Mouse (Mus musculus) cortical plate, adult 2 months (tissue): ENCODE results near the gene Tmx2. TPM values are rescaled to one million over a fixed set of nuclear protein-coding genes. Genes with fewer than 3 reads are reported as not detected.
A peak's percentile ranks its signal among the peaks of the same experiment; 100 is the strongest.
"Not testable (repeated sequence)": the region's sequence is repeated elsewhere in the genome, so short reads cannot be mapped to it uniquely, and the experiment has no call there.

Experiments
- H3K27ac ChIP-seq: fragments of 200-500 bp; 2 replicates; pipeline ENCODE4 v1.5.1; 2012; ENCODE audit warnings: low read length, control low read depth, inconsistent platforms; ENCODE audit not compliant: insufficient read depth
- H3K4me1 ChIP-seq: fragments of 200-500 bp; 2 replicates; pipeline ENCODE4 v1.6.1; 2011; ENCODE audit warnings: low read length; ENCODE audit not compliant: control insufficient read depth, insufficient read depth
- H3K4me3 ChIP-seq: fragments of 200-500 bp; 2 replicates; pipeline ENCODE4 v1.5.1; 2011; ENCODE audit warnings: mild to moderate bottlenecking, low read length, control low read depth; ENCODE audit not compliant: insufficient read depth
- CTCF ChIP-seq: fragments of 200-500 bp; IDR thresholded peaks from 2 replicates; pipeline ENCODE4 v1.5.1; 2011; ENCODE audit warnings: mild to moderate bottlenecking, control low read depth, low read length; ENCODE audit not compliant: insufficient read depth; ENCODE audit errors: extremely low read depth
- POLR2A ChIP-seq: fragments of 200-500 bp; IDR thresholded peaks from 2 replicates; pipeline ENCODE4 v1.6.1; 2011; ENCODE audit warnings: mild to moderate bottlenecking, low read length, control low read depth; ENCODE audit not compliant: insufficient read depth; ENCODE audit errors: extremely low read depth
- polyA plus RNA-seq: library from polyadenylated mRNA; depleted of rRNA; stranded (reverse); fragments of >200 nt; gene quantifications from 2 replicates; pipeline ENCODE4 v1.2.3, GENCODE M21; 2012; rRNA removed

The Tmx2 gene
- polyA plus RNA-seq: 264 and 274 TPM in 2 replicates

GRCm38 (mm10) chr2:84679016-84679415, at the start of gene Tmx2:
Gene Tmx2 (minus strand): TSS chr2:84679140.
- TF ChIP-seq CTCF (no peak), POLR2A (no peak)
- Histone ChIP-seq H3K27ac (no peak within 1 kb of the TSS), H3K4me3 (peak within 1 kb of the TSS; percentile 98), H3K4me1 (peaks cover 4% of the 10 kb centered on the region; the same call in 1 of the 2 replicates)

- not testable (repeated sequence) for H3K4me1 ChIP-seq, H3K27ac ChIP-seq, H3K4me3 ChIP-seq
Observed at GRCm38 (mm10) chr2:84728191-84728590, 49.3 kb upstream of the Tmx2 start.

GRCm38 (mm10) chr2:84727172-84727858, 48.4 kb upstream of the Tmx2 start, which contains the start of gene Clp1:
Gene Clp1 (minus strand): TSS chr2:84727350.
- Histone ChIP-seq H3K4me3 (peak within 1 kb of the TSS; percentile 50), H3K4me1 (no peaks in the 10 kb centered on the region; the same call in 1 of the 2 replicates), H3K27ac (peak within 1 kb of the TSS; percentile 46; the same call in 1 of the 2 replicates)
- TF ChIP-seq CTCF (no peak), POLR2A (peak; percentile 70)

- H3K4me3 ChIP-seq: peak overlapping the region; percentile 50
- no peak overlapping the region for H3K27ac ChIP-seq
- TF ChIP-seq POLR2A (no peak), CTCF (no peak)
- H3K4me1 ChIP-seq: no peaks in the 10 kb centered on the region; the same call in 1 of the 2 replicates
Observed at GRCm38 (mm10) chr2:84726716-84727115, 47.8 kb upstream of the Tmx2 start.

- no peak for TF ChIP-seq CTCF
- TF ChIP-seq POLR2A: no peak
- Histone ChIP-seq H3K4me3 (no peak overlapping the region), H3K27ac (no peak overlapping the region), H3K4me1 (no peaks in the 10 kb centered on the region; the same call in 1 of the 2 replicates)
Observed at GRCm38 (mm10) chr2:84725770-84726169, 46.8 kb upstream of the Tmx2 start.

- Histone ChIP-seq H3K4me3 (no peak overlapping the region), H3K4me1 (no peaks in the 10 kb centered on the region; the same call in 1 of the 2 replicates), H3K27ac (no peak overlapping the region)
- TF ChIP-seq POLR2A (no peak), CTCF (no peak)
Observed at GRCm38 (mm10) chr2:84723856-84724255, 44.9 kb upstream of the Tmx2 start.

GRCm38 (mm10) chr2:84721182-84721581, 42.2 kb upstream of the Tmx2 start:
- Histone ChIP-seq H3K27ac (no peak overlapping the region), H3K4me3 (no peak overlapping the region), H3K4me1 (no peaks in the 10 kb centered on the region; the same call in 1 of the 2 replicates)
- TF ChIP-seq POLR2A: no peak
- TF ChIP-seq CTCF: no peak

- Histone ChIP-seq H3K27ac (no peak overlapping the region), H3K4me3 (no peak overlapping the region), H3K4me1 (no peaks in the 10 kb centered on the region; the same call in 1 of the 2 replicates)
- TF ChIP-seq CTCF: no peak
- no peak for TF ChIP-seq POLR2A
Observed at GRCm38 (mm10) chr2:84720718-84721117, 41.8 kb upstream of the Tmx2 start.

GRCm38 (mm10) chr2:84717357-84717756, 38.4 kb upstream of the Tmx2 start:
- Histone ChIP-seq H3K4me3 (no peak overlapping the region), H3K4me1 (peaks cover 2% of the 10 kb centered on the region; the same call in 1 of the 2 replicates), H3K27ac (no peak overlapping the region)
- TF ChIP-seq POLR2A: no peak
- TF ChIP-seq CTCF: no peak

- H3K4me3 ChIP-seq: peak overlapping the region; percentile 62
- peak overlapping the region; percentile 82 for H3K27ac ChIP-seq
- TF ChIP-seq POLR2A (no peak), CTCF (no peak)
- H3K4me1 ChIP-seq: peaks cover 2% of the 10 kb centered on the region; the same call in 1 of the 2 replicates
Observed at GRCm38 (mm10) chr2:84716423-84717355, 37.7 kb upstream of the Tmx2 start.
